In genomic region chr13:7915327-7915726, GRCm38 (mm10) we compare ENCODE assay signal across 20 mouse cellular contexts.
DNase-seq lines count a peak whose midpoint lies in the region; TF ChIP-seq lines count a peak whose summit lies in the region.
"Had no signal": no experiment of that assay in that cellular context is flagged by ENCODE, and none has a peak within 500 bp of the region (broad histone marks: within the 10 kb centered on the region; RNA-seq: fewer than 3 reads in every experiment).

No protein-coding gene starts in this region.

- no peak overlapping the region for H3K27ac ChIP-seq in CH12.LX (ENCODE audit: insufficient read depth, low read depth)
- H3K27ac ChIP-seq: embryonic facial prominence, embryonic 13.5 days; embryonic facial prominence, embryonic 15.5 days; forebrain, embryonic 10.5 days; forebrain, embryonic 12.5 days had no signal

- TF ChIP-seq RAD21 in CH12.LX (IDR thresholded peaks at IDR 0.05; ENCODE audit: low read depth, low read length): no peak

- TF ChIP-seq CTCF in CH12.LX (conservative IDR thresholded peaks at IDR 0.05 in 1 of 2, IDR thresholded peaks at IDR 0.05 in 1 of 2; ENCODE audit: low read depth in 2 of 2, low read length in 2 of 2): no peak

- DNase-seq in 416B (ENCODE audit: low read depth): peak; percentile 9
- DNase-seq in CH12.LX (ENCODE audit: extremely low read depth): peak; percentile 52
- peak; percentile 0 for DNase-seq in induced T-regulatory cell, adult 2 months (ENCODE audit: low read depth)
- DNase-seq in layer of hippocampus, adult 8-10 months (ENCODE audit: low spot score in 2 of 2): no peak
- no peak for DNase-seq in adrenal gland, postnatal 25 days
- DNase-seq: adrenal gland, adult 8-10 months; adrenal gland, postnatal 14 days; B cell, adult 2 months; cerebellum, adult 11 months; cerebellum, adult 18-20 months; cerebellum, adult 8-10 months; cerebellum, adult 9-11 months; cerebellum, postnatal 36 days; embryo, embryonic 11 days had no signal

- no peaks in the 10 kb centered on the region for H3K36me3 ChIP-seq in CH12.LX (replicated peaks in 1 of 2; ENCODE audit: control insufficient read depth in 1 of 2, insufficient read depth in 1 of 2, low read length in 1 of 2)
- H3K36me3 ChIP-seq: embryonic facial prominence, embryonic 13.5 days; embryonic facial prominence, embryonic 15.5 days; forebrain, embryonic 10.5 days; forebrain, embryonic 12.5 days had no signal

- TF ChIP-seq POLR2A in CH12.LX (IDR thresholded peaks at IDR 0.05; ENCODE audit: low read depth, low read length): no peak

- dilution Hi-C loops in CH12.LX (cut with MboI; ENCODE audit: extremely low pct_ligation_motif_present, extremely low pct_unique_long_range_greater_than_20kb, low sequenced_read_pairs): no loop called here

- in situ Hi-C loops in CH12.LX (cut with MboI; ENCODE audit: low pct_ligation_motif_present, low pct_unique_long_range_greater_than_20kb, low sequenced_read_pairs): no loop called here

- no peak overlapping the region for H3K9ac ChIP-seq in CH12.LX (ENCODE audit: insufficient read depth, low read depth)
- H3K9ac ChIP-seq: embryonic facial prominence, embryonic 13.5 days; embryonic facial prominence, embryonic 15.5 days; forebrain, embryonic 12.5 days had no signal

- no peak for TF ChIP-seq EP300 in CH12.LX (IDR thresholded peaks at IDR 0.05; ENCODE audit: low read length)

- no peaks in the 10 kb centered on the region for H3K27me3 ChIP-seq in CH12.LX (replicated peaks)
- H3K27me3 ChIP-seq: embryonic facial prominence, embryonic 13.5 days; embryonic facial prominence, embryonic 15.5 days; forebrain, embryonic 12.5 days; Patski had no signal

- H3K4me2 ChIP-seq in CH12.LX (ENCODE audit: insufficient read depth, low read depth, poor library complexity, severe bottlenecking): no peak overlapping the region
- H3K4me2 ChIP-seq: embryonic facial prominence, embryonic 13.5 days; embryonic facial prominence, embryonic 15.5 days; forebrain, embryonic 12.5 days had no signal

- H3K79me2 ChIP-seq in CH12.LX (replicated peaks; ENCODE audit: control insufficient read depth, extremely low read depth, insufficient read depth, poor library complexity, severe bottlenecking): no peaks in the 10 kb centered on the region

- no peaks in the 10 kb centered on the region for H3K4me1 ChIP-seq in CH12.LX (ENCODE audit: control insufficient read depth in 1 of 2, insufficient read depth in 2 of 2)
- H3K4me1 ChIP-seq: embryonic facial prominence, embryonic 13.5 days; embryonic facial prominence, embryonic 15.5 days; forebrain, embryonic 10.5 days; forebrain, embryonic 12.5 days had no signal

- H3K9me3 ChIP-seq in CH12.LX (replicated peaks; ENCODE audit: low read length): no peaks in the 10 kb centered on the region
- H3K9me3 ChIP-seq: embryonic facial prominence, embryonic 13.5 days; embryonic facial prominence, embryonic 15.5 days; forebrain, embryonic 10.5 days; forebrain, embryonic 12.5 days had no signal

- H3K4me3 ChIP-seq in CH12.LX (replicated peaks in 1 of 3; ENCODE audit: low read depth in 2 of 3, low read length in 2 of 3, poor library complexity in 1 of 3): no peak overlapping the region
- H3K4me3 ChIP-seq: embryonic facial prominence, embryonic 13.5 days; embryonic facial prominence, embryonic 15.5 days; erythroblast, embryonic 14.5 days; forebrain, embryonic 10.5 days; forebrain, embryonic 12.5 days had no signal

TF ChIP-seq in CH12.LX, 34 proteins besides CTCF, POLR2A, EP300 and RAD21:
- TF ChIP-seq BHLHE40 (IDR thresholded peaks at IDR 0.05; ENCODE audit: low read depth, low read length) (no peak), CHD2 (IDR thresholded peaks at IDR 0.05; ENCODE audit: low read length) (peak; percentile 65)

Comparison
In these comparisons a context has a peak if more than half of its experiments do, and no peak if none do; other contexts are left out.
1. DNase-seq: peak in 416B (single experiment), CH12.LX (single experiment) and induced T-regulatory cell, adult 2 months (single experiment); none in layer of hippocampus, adult 8-10 months (0 of 2) and adrenal gland, postnatal 25 days (single experiment).